In genomic region chr19:6242281-6242680, GRCm38 (mm10) we compare ENCODE assay signal across 8 mouse cellular contexts. TPM values are rescaled to one million over a fixed set of nuclear protein-coding genes. Genes with fewer than 3 reads are reported as not detected.
DNase-seq lines count a peak whose midpoint lies in the region; TF ChIP-seq lines count a peak whose summit lies in the region.

No protein-coding gene starts in this region.

- H3K79me2 ChIP-seq in heart, adult 2 months (replicated peaks; ENCODE audit: control insufficient read depth, insufficient read depth, low read length) = no peaks in the 10 kb centered on the region

- 0 out of 2 replicates have a peak, but pooled peaks have one; percentile 38 for TF ChIP-seq POLR2A in heart, adult 2 months (IDR thresholded peaks at IDR 0.05; ENCODE audit: insufficient read depth, low read depth, low read length)

- H3K4me1 ChIP-seq in heart, adult 2 months (ENCODE audit: control insufficient read depth, insufficient read depth, low read length) = no peaks in the 10 kb centered on the region; the same call in none of the 2 replicates

- intact Hi-C loops in heart, adult 2 months (cut with DNase I) = no loop called here
- intact Hi-C loops in left cerebral cortex, postnatal 36 days (cut with DNase I) = loop anchor here (5.0 to 10.0 kb wide), 2 partner anchors 115 to 703 kb away; partner anchors contain the start of genes Bad, Gpr137 and Snx15

- 0 out of 2 replicates have a peak, but pooled peaks have one; percentile 25 for TF ChIP-seq EP300 in heart, adult 2 months (IDR thresholded peaks at IDR 0.05; ENCODE audit: insufficient read depth, low read depth, low read length)

- peak; percentile 36 to 48 for DNase-seq in urinary bladder, adult 18-20 months (ENCODE audit: low spot score in 2 of 2)
- no peak for DNase-seq in urinary bladder, postnatal 10 days (ENCODE audit: low spot score)
- DNase-seq in cerebellum, adult 9-11 months = peak; percentile 82
- DNase-seq in heart, adult 2 months = peak; percentile 55 to 63
- DNase-seq in kidney, adult 8-10 months = peak; percentile 54 to 64
- peak; percentile 84 for DNase-seq in lung, postnatal 10 days
- peak; percentile 29 for DNase-seq in retina, embryonic 14.5 days (ENCODE audit: low spot score)
- no peak for DNase-seq in left cerebral cortex, postnatal 36 days (ENCODE audit: low spot score in 2 of 2)

- peak overlapping the region; percentile 96 for H3K4me3 ChIP-seq in heart, adult 2 months

- WGBS in heart, adult 2 months = 0% methylated on average over 4 of the region's 4 CpGs

- peak overlapping the region; percentile 80 for H3K9ac ChIP-seq in heart, adult 2 months (ENCODE audit: low read depth, low read length)

- H3K27ac ChIP-seq in heart, adult 2 months = peak overlapping the region; percentile 86

- H3K36me3 ChIP-seq in heart, adult 2 months (ENCODE audit: control insufficient read depth, insufficient read depth, low read length) = no peaks in the 10 kb centered on the region

- H3K27me3 ChIP-seq in heart, adult 2 months (ENCODE audit: control insufficient read depth, insufficient read depth, low read length) = no peaks in the 10 kb centered on the region

- no peak for TF ChIP-seq CTCF in heart, adult 2 months (IDR thresholded peaks at IDR 0.05)

RNA-seq across cellular contexts. Expression of gene Atg2a, which starts 0.8 kb away (rescaled TPM):
- 10 to 100 TPM; 20.5 to 24.5 TPM for total RNA-seq in heart, adult 2 months (2021)
- 26.3 and 26.7 TPM in 2 replicates for polyA plus RNA-seq in heart, adult 2 months (2012; rRNA removed)
- 10 to 100 TPM; 32.3 to 39.4 TPM for total RNA-seq in left cerebral cortex, postnatal 36 days (2021)

RNA-seq across cellular contexts. Expression of gene Ppp2r5b, which starts 6.6 kb away (rescaled TPM):
- total RNA-seq in heart, adult 2 months (2021) = 10 to 100 TPM; 34.8 to 35.1 TPM
- 36.8 and 40.6 TPM in 2 replicates for polyA plus RNA-seq in heart, adult 2 months (2012; rRNA removed)
- total RNA-seq in left cerebral cortex, postnatal 36 days (2021) = 100 to 1,000 TPM; 160 to 173 TPM

RNA-seq across cellular contexts. Expression of gene Gpha2, which starts 16.1 kb away (rescaled TPM):
- not detected for total RNA-seq in heart, adult 2 months (2021)
- 0.27 TPM in 1 of 2 replicates, not detected in the other for polyA plus RNA-seq in heart, adult 2 months (2012; rRNA removed)
- total RNA-seq in left cerebral cortex, postnatal 36 days (2021) = not detected

RNA-seq across cellular contexts. Expression of gene Ehd1, which starts 34.2 kb away (rescaled TPM):
- total RNA-seq in heart, adult 2 months (2021) = 100 to 1,000 TPM in 1 of 2 experiments, 10 to 100 TPM in 1; 98.0 to 120 TPM
- polyA plus RNA-seq in heart, adult 2 months (2012; rRNA removed) = 111 and 142 TPM in 2 replicates
- 10 to 100 TPM; 38.2 to 42.2 TPM for total RNA-seq in left cerebral cortex, postnatal 36 days (2021)

RNA-seq across cellular contexts. Expression of gene Majin, which starts 58.1 kb away (rescaled TPM):
- total RNA-seq in heart, adult 2 months (2021) = not detected
- polyA plus RNA-seq in heart, adult 2 months (2012; rRNA removed) = 0.20 and 0.23 TPM in 2 replicates
- under 1 TPM in 1 of 2 experiments, not detected in 1; 0.32 TPM for total RNA-seq in left cerebral cortex, postnatal 36 days (2021)

Comparison
In these comparisons a context has a peak if more than half of its experiments do, and no peak if none do; other contexts are left out.
1. DNase-seq: peak in urinary bladder, adult 18-20 months (2 of 2), cerebellum, adult 9-11 months (single experiment), heart, adult 2 months (2 of 2), kidney, adult 8-10 months (2 of 2), lung, postnatal 10 days (single experiment) and retina, embryonic 14.5 days (single experiment); none in urinary bladder, postnatal 10 days (single experiment) and left cerebral cortex, postnatal 36 days (0 of 2).
2. RNA of gene Ppp2r5b, which starts 6.6 kb away (total RNA-seq): 160 to 173 TPM in left cerebral cortex, postnatal 36 days; 34.8 to 35.1 TPM in heart, adult 2 months; every median in the first group is over 4 times any median in the second.